9 mouse cellular contexts compared by ENCODE assay signal in genomic region chr2:5614308-5614705, GRCm38 (mm10).
A peak's percentile ranks its signal among the peaks of the same experiment; 100 is the strongest.
DNase-seq lines count a peak whose midpoint lies in the region; ATAC-seq and TF ChIP-seq lines count a peak whose summit lies in the region.
"Had no signal": no experiment of that assay in that cellular context is flagged by ENCODE, and none has a peak within 500 bp of the region (broad histone marks: within the 10 kb centered on the region; RNA-seq: fewer than 3 reads in every experiment).

No protein-coding gene starts in this region.

- no peak overlapping the region for H3K4me2 ChIP-seq in heart, embryonic 12.5 days
- no peak overlapping the region for H3K4me2 ChIP-seq in midbrain, postnatal 0 days (ENCODE audit: low read depth, low read length, poor library complexity, severe bottlenecking)
- no peak overlapping the region for H3K4me2 ChIP-seq in limb, embryonic 12.5 days
- no peak overlapping the region for H3K4me2 ChIP-seq in stomach, embryonic 14.5 days (replicated peaks; ENCODE audit: low read depth, low read length)

- no peak for DNase-seq in heart, adult 11 months
- peak; percentile 62 for DNase-seq in midbrain, embryonic 10.5 days (ENCODE audit: low spot score)
- no peak for DNase-seq in midbrain, postnatal 0 days (ENCODE audit: low spot score)
- DNase-seq in frontal cortex, postnatal 36 days (ENCODE audit: low spot score in 2 of 2) = no peak
- DNase-seq in cerebellum, postnatal 14 days = no peak
- DNase-seq: right cerebral cortex, postnatal 4 days had no signal

- H3K27me3 ChIP-seq in heart, embryonic 12.5 days (replicated peaks) = no peaks in the 10 kb centered on the region
- H3K27me3 ChIP-seq in midbrain, embryonic 10.5 days (ENCODE audit: low read depth, poor library complexity, severe bottlenecking) = no peaks in the 10 kb centered on the region
- H3K27me3 ChIP-seq in midbrain, postnatal 0 days (ENCODE audit: insufficient read depth, low read length) = no peaks in the 10 kb centered on the region
- no peaks in the 10 kb centered on the region for H3K27me3 ChIP-seq in limb, embryonic 12.5 days
- H3K27me3 ChIP-seq in stomach, embryonic 14.5 days (ENCODE audit: control insufficient read depth, insufficient read depth, low read length) = no peaks in the 10 kb centered on the region

- H3K9me3 ChIP-seq in heart, embryonic 12.5 days (replicated peaks) = no peaks in the 10 kb centered on the region
- H3K9me3 ChIP-seq in midbrain, embryonic 10.5 days (replicated peaks) = no peaks in the 10 kb centered on the region
- H3K9me3 ChIP-seq in midbrain, postnatal 0 days (ENCODE audit: low read length) = no peaks in the 10 kb centered on the region
- no peaks in the 10 kb centered on the region for H3K9me3 ChIP-seq in limb, embryonic 12.5 days
- no peaks in the 10 kb centered on the region for H3K9me3 ChIP-seq in stomach, embryonic 14.5 days (ENCODE audit: control insufficient read depth, low read depth, low read length)

- H3K36me3 ChIP-seq in heart, embryonic 12.5 days = no peaks in the 10 kb centered on the region
- no peaks in the 10 kb centered on the region for H3K36me3 ChIP-seq in midbrain, embryonic 10.5 days
- no peaks in the 10 kb centered on the region for H3K36me3 ChIP-seq in midbrain, postnatal 0 days (ENCODE audit: insufficient read depth, low read length)
- H3K36me3 ChIP-seq in limb, embryonic 12.5 days = no peaks in the 10 kb centered on the region
- H3K36me3 ChIP-seq in stomach, embryonic 14.5 days (ENCODE audit: control insufficient read depth, insufficient read depth, low read length) = no peaks in the 10 kb centered on the region

- peak overlapping the region; percentile 79 for H3K27ac ChIP-seq in heart, embryonic 12.5 days (ENCODE audit: poor library complexity, severe bottlenecking)
- peak overlapping the region; percentile 82 for H3K27ac ChIP-seq in midbrain, embryonic 10.5 days (replicated peaks)
- no peak overlapping the region for H3K27ac ChIP-seq in midbrain, postnatal 0 days (ENCODE audit: low read depth, low read length)
- H3K27ac ChIP-seq in limb, embryonic 12.5 days = peak overlapping the region; percentile 79
- peak overlapping the region; percentile 82 for H3K27ac ChIP-seq in stomach, embryonic 14.5 days (ENCODE audit: low read length)

- H3K9ac ChIP-seq in heart, embryonic 12.5 days = no peak overlapping the region
- H3K9ac ChIP-seq in midbrain, postnatal 0 days (replicated peaks; ENCODE audit: low read length, poor library complexity, severe bottlenecking) = no peak overlapping the region
- H3K9ac ChIP-seq in limb, embryonic 12.5 days (replicated peaks) = no peak overlapping the region
- H3K9ac ChIP-seq in stomach, embryonic 14.5 days (replicated peaks; ENCODE audit: low read depth, low read length) = no peak overlapping the region

- WGBS in heart, embryonic 12.5 days = 51% methylated on average over 2 of the region's 2 CpGs
- WGBS in midbrain, embryonic 10.5 days = 10% methylated on average over 2 of the region's 2 CpGs
- WGBS in midbrain, postnatal 0 days = 20% methylated on average over 2 of the region's 2 CpGs
- WGBS in limb, embryonic 12.5 days = 47% methylated on average over 2 of the region's 2 CpGs
- WGBS in stomach, embryonic 14.5 days = 52% methylated on average over 2 of the region's 2 CpGs

- peaks cover 42% of the 10 kb centered on the region for H3K4me1 ChIP-seq in heart, embryonic 12.5 days (replicated peaks)
- H3K4me1 ChIP-seq in midbrain, embryonic 10.5 days = peaks cover 32% of the 10 kb centered on the region
- H3K4me1 ChIP-seq in midbrain, postnatal 0 days (ENCODE audit: insufficient read depth, low read length) = peaks cover 6% of the 10 kb centered on the region
- H3K4me1 ChIP-seq in limb, embryonic 12.5 days (replicated peaks) = peaks cover 15% of the 10 kb centered on the region
- peaks cover 27% of the 10 kb centered on the region for H3K4me1 ChIP-seq in stomach, embryonic 14.5 days (ENCODE audit: control insufficient read depth, insufficient read depth, low read length)

- no peak overlapping the region for H3K4me3 ChIP-seq in heart, embryonic 12.5 days
- 0 out of 2 replicates have a peak overlapping the region, but pooled peaks have one; percentile 5 for H3K4me3 ChIP-seq in midbrain, embryonic 10.5 days
- no peak overlapping the region for H3K4me3 ChIP-seq in midbrain, postnatal 0 days (ENCODE audit: low read depth, low read length)
- H3K4me3 ChIP-seq in limb, embryonic 12.5 days (replicated peaks) = no peak overlapping the region
- no peak overlapping the region for H3K4me3 ChIP-seq in stomach, embryonic 14.5 days (ENCODE audit: low read depth, low read length)

- TF ChIP-seq CTCF in midbrain, postnatal 0 days (IDR thresholded peaks at IDR 0.05) = no peak

- peak; percentile 37 for ATAC-seq in heart, embryonic 12.5 days (ENCODE audit: insufficient number of reproducible peaks, low FRiP score)
- ATAC-seq in midbrain, postnatal 0 days (ENCODE audit: low FRiP score) = no peak
- peak; percentile 18; the same call in 1 of the 2 replicates for ATAC-seq in limb, embryonic 12.5 days (ENCODE audit: insufficient number of reproducible peaks, insufficient read depth, low FRiP score, low TSS enrichment, low read depth)
- ATAC-seq in stomach, embryonic 14.5 days (ENCODE audit: insufficient number of reproducible peaks, insufficient read depth, low FRiP score, low read depth) = no peak

Comparison
In these comparisons a context has a peak if more than half of its experiments do, and no peak if none do; other contexts are left out.
1. ATAC-seq: peak in heart, embryonic 12.5 days (single experiment) and limb, embryonic 12.5 days (single experiment); none in midbrain, postnatal 0 days (single experiment) and stomach, embryonic 14.5 days (single experiment).